Mouse (Mus musculus): ENCODE data around the gene Gm20721.

The Gm20721 gene

GRCm38 (mm10) chr2:174285921-174286470 lies 60.5 kb downstream of the Gm20721 start:
- Histone ChIP-seq H3K9me3 (ENCODE audit: low read length) (peaks cover 11% of the 10 kb centered on the region), H3K27me3 (ENCODE audit: insufficient read depth, low read length) (peaks cover 24% of the 10 kb centered on the region), H3K4me1 (replicated peaks; ENCODE audit: low read depth, low read length) (peaks cover 90% of the 10 kb centered on the region), H3K4me3 (replicated peaks; ENCODE audit: low read length) (peak overlapping the region; percentile 81), H3K36me3 (ENCODE audit: insufficient read depth, low read length) (peaks cover 75% of the 10 kb centered on the region)
- TF ChIP-seq CTCF (conservative IDR thresholded peaks at IDR 0.05; ENCODE audit: low read length) (no peak), POU5F1 (IDR thresholded peaks at IDR 0.05; ENCODE audit: borderline replicate concordance, low read length) (no peak), NANOG (IDR thresholded peaks at IDR 0.05; ENCODE audit: borderline replicate concordance, low read length) (no peak)

GRCm38 (mm10) chr2:174284807-174285457 lies 61.6 kb downstream of the Gm20721 start:
- no peak for TF ChIP-seq CTCF (conservative IDR thresholded peaks at IDR 0.05; ENCODE audit: low read length)
- TF ChIP-seq NANOG (IDR thresholded peaks at IDR 0.05; ENCODE audit: borderline replicate concordance, low read length): no peak
- TF ChIP-seq POU5F1 (IDR thresholded peaks at IDR 0.05; ENCODE audit: borderline replicate concordance, low read length): no peak
- Histone ChIP-seq H3K4me1 (replicated peaks; ENCODE audit: low read depth, low read length) (peaks cover 90% of the 10 kb centered on the region), H3K9me3 (ENCODE audit: low read length) (peaks cover under 1% of the 10 kb centered on the region), H3K27me3 (ENCODE audit: insufficient read depth, low read length) (peaks cover 24% of the 10 kb centered on the region), H3K36me3 (ENCODE audit: insufficient read depth, low read length) (peaks cover 75% of the 10 kb centered on the region), H3K4me3 (replicated peaks; ENCODE audit: low read length) (peak overlapping the region; percentile 81)

- H3K27me3 ChIP-seq (ENCODE audit: insufficient read depth, low read length): peaks cover 24% of the 10 kb centered on the region
- H3K36me3 ChIP-seq (ENCODE audit: insufficient read depth, low read length): peaks cover 75% of the 10 kb centered on the region
- peaks cover 90% of the 10 kb centered on the region for H3K4me1 ChIP-seq (replicated peaks; ENCODE audit: low read depth, low read length)
- H3K9me3 ChIP-seq (ENCODE audit: low read length): no peaks in the 10 kb centered on the region
- peak within 1 kb of the TSS; percentile 81 for H3K4me3 ChIP-seq (replicated peaks; ENCODE audit: low read length)
- TF ChIP-seq CTCF (conservative IDR thresholded peaks at IDR 0.05; ENCODE audit: low read length) (peak; percentile 36), POU5F1 (IDR thresholded peaks at IDR 0.05; ENCODE audit: borderline replicate concordance, low read length) (no peak)
Observed at GRCm38 (mm10) chr2:174284011-174284410, 62.5 kb downstream of the Gm20721 start, which contains the start of gene Gnas. Gene Gnas (plus strand): TSS chr2:174284320.

GRCm38 (mm10) chr2:174283341-174283740 lies 63.2 kb downstream of the Gm20721 start:
- H3K36me3 ChIP-seq (ENCODE audit: insufficient read depth, low read length): peaks cover 77% of the 10 kb centered on the region
- TF ChIP-seq POU5F1 (IDR thresholded peaks at IDR 0.05; ENCODE audit: borderline replicate concordance, low read length) (no peak), NANOG (IDR thresholded peaks at IDR 0.05; ENCODE audit: borderline replicate concordance, low read length) (no peak), CTCF (conservative IDR thresholded peaks at IDR 0.05; ENCODE audit: low read length) (no peak)
- no peaks in the 10 kb centered on the region for H3K9me3 ChIP-seq (ENCODE audit: low read length)
- H3K27me3 ChIP-seq (ENCODE audit: insufficient read depth, low read length): peaks cover 24% of the 10 kb centered on the region
- H3K4me3 ChIP-seq (replicated peaks; ENCODE audit: low read length): peak overlapping the region; percentile 81
- H3K4me1 ChIP-seq (replicated peaks; ENCODE audit: low read depth, low read length): peaks cover 86% of the 10 kb centered on the region

Data from E14TG2a.4 (cell line).